Mouse (Mus musculus) myocyte (in vitro differentiated cells): ENCODE measurements around the gene Timp2.

Experiments
- MYOD1 ChIP-seq, 3 experiments: IDR thresholded peaks; one replicate each; pipeline ENCODE4 v1.6.1; 2011; ENCODE audit warnings: control low read depth in 2 of 3, low read depth in 2 of 3, mild to moderate bottlenecking in 2 of 3, moderate library complexity in 1 of 3; ENCODE audit not compliant: insufficient read length in 2 of 3, control insufficient read depth in 1 of 3
- POLR2A ChIP-seq: IDR thresholded peaks from one replicate; pipeline ENCODE4 v1.6.1; 2011; ENCODE audit warnings: low read depth, mild to moderate bottlenecking, control low read depth, moderate library complexity; ENCODE audit not compliant: insufficient read length
- POLR2AphosphoS2 ChIP-seq: IDR thresholded peaks from one replicate; pipeline ENCODE4 v1.6.1; 2011; ENCODE audit warnings: low read depth, control low read depth; ENCODE audit not compliant: insufficient read length

- TF ChIP-seq MYOD1 (IDR thresholded peaks at IDR 0.05; ENCODE audit: control insufficient read depth in 1 of 3, insufficient read length in 2 of 3, low read depth in 2 of 3): no peak
- no peak for TF ChIP-seq POLR2A
- peak; percentile 47 for TF ChIP-seq POLR2AphosphoS2
Observed at GRCm38 (mm10) chr11:118298810-118299209, 56.7 kb downstream of the Timp2 start.
